Mouse (Mus musculus) olfactory bulb, adult 2 months (tissue): Measurements from ENCODE around the gene Morn1. TPM values are rescaled to one million over a fixed set of nuclear protein-coding genes. Genes with fewer than 3 reads are reported as not detected.

Experiments used
- H3K27ac ChIP-seq: fragments of 200-500 bp; 2 replicates; pipeline ENCODE4 v1.5.1; 2012; ENCODE audit warnings: low read depth, low read length; ENCODE audit not compliant: insufficient read depth
- H3K4me1 ChIP-seq: fragments of 200-500 bp; 2 replicates; pipeline ENCODE4 v1.6.1; 2012; ENCODE audit warnings: low read length; ENCODE audit not compliant: control insufficient read depth, insufficient read depth
- H3K4me3 ChIP-seq: fragments of 200-500 bp; 2 replicates; pipeline ENCODE4 v1.5.1; 2012; ENCODE audit warnings: mild to moderate bottlenecking, low read depth, low read length, moderate library complexity; ENCODE audit not compliant: insufficient read depth
- CTCF ChIP-seq: fragments of 200-500 bp; IDR thresholded peaks from 2 replicates; pipeline ENCODE4 v1.5.1; 2012; ENCODE audit warnings: low read depth, mild to moderate bottlenecking, low read length, moderate library complexity; ENCODE audit not compliant: insufficient read depth
- POLR2A ChIP-seq: fragments of 200-500 bp; IDR thresholded peaks from 2 replicates; pipeline ENCODE4 v1.6.1; 2012; ENCODE audit warnings: mild to moderate bottlenecking, low read depth, low read length, moderate library complexity; ENCODE audit not compliant: insufficient read depth
- WGBS: fragments of 180-500 bp; shearing (Covaris S2); methylation state at CpG from one replicate; pipeline ENCODE4 v1.1.7; 2018; 5-methylcytosine and 5-hydroxymethylcytosine counted together
- polyA plus RNA-seq: library from polyadenylated mRNA; stranded (reverse); fragments of >200 nt; gene quantifications from 2 replicates; pipeline ENCODE4 v1.2.4, GENCODE M21; 2012; ENCODE audit warnings: low replicate concordance; ENCODE audit not compliant: missing spikeins, insufficient read depth, insufficient read length

Morn1 gene
- polyA plus RNA-seq, 1 experiment: not detected

DNA sequence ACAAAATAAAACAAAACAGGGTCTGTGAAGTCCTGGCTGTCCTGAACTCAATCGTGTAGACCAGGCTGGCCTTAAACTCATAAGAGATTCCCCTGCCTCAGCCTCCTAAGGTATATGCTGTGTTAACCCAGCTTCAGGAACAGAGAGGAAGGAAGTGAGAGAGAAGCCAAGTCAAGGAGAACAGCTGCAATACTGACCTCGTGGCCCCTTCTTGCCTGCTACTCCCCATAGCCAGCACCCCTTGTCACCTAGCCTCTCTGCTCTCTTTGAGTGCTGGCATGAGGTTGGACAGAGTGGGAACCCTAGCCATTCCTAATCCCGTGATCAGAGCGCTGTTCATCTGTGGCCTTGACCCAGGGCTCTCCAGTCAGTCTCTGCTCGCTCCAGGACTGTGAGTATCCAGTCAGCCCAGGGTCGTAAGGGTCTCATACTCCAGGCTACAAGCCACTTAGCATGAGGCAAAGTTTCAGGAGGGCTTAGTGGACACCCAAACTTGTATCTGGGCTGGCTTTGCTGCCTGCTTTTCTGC lies 35.6 kb downstream of the Morn1 start:
- 61% methylated on average over 6 of the region's 6 CpGs for WGBS
- Histone ChIP-seq H3K4me3 (no peak overlapping the region), H3K27ac (peak overlapping the region; percentile 89), H3K4me1 (peaks cover 77% of the 10 kb centered on the region)
- TF ChIP-seq POLR2A (no peak), CTCF (no peak)

DNA sequence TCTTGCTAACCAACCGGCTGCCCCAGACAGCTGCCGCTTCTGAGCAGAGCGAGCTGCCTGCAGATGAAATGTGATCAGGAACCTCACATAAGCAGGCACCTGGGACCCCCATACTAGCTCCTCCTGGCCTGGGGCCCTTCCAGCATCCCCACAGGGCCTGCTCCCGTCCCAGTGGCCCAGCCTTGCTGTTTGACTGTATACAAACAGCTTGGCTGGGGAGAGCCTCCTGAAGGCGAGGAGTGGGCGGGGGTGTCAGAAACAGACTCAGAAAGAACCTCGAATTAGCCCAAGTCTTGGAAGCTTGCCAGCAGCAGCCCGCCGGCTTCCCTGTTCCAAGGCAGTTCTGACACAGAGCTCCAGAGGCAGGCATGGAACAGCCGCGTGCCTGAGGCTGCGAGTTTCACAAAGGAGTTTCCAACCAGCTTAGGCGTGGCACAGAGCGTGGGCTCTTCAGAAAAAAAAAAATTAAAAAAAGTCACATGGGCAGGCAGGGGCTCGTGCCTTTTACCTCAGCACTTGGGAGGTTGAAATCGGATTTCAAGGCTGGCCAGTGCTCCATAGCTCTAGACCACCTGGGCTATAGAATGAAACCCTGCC lies 36.2 kb downstream of the Morn1 start:
- TF ChIP-seq POLR2A (no peak), CTCF (no peak)
- H3K4me3 ChIP-seq: no peak overlapping the region
- H3K4me1 ChIP-seq: peaks cover 77% of the 10 kb centered on the region
- 7% methylated on average over 16 of the region's 16 CpGs for WGBS
- peak overlapping the region; percentile 95 for H3K27ac ChIP-seq

- peak overlapping the region; percentile 95 for H3K27ac ChIP-seq
- no peak for TF ChIP-seq CTCF
- TF ChIP-seq POLR2A: no peak
Observed at GRCm38 (mm10) chr4:155123868-155124534, 37.6 kb downstream of the Morn1 start.

DNA sequence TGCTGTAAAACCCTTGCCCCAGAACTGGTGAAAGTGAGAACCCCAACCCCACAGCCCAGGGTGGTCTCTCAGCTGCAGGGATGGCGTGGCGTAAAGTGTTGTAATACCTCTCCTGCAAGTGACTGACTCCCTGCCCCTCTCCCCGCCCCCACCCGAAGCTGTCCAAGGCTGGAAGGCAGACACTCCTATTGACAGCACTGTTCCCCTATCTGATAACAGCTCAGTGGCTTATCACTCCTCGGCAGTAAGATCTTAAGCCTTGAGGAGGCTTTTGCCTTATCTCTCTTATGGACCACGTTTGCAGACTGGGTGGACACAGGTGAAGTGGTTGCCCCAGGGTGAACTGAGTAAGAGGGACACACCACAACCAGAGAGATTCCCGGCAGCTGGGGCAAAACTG lies 38.9 kb downstream of the Morn1 start:
- TF ChIP-seq POLR2A (no peak), CTCF (no peak)
- WGBS: 85% methylated on average over 7 of the region's 7 CpGs
- peaks cover 85% of the 10 kb centered on the region for H3K4me1 ChIP-seq
- H3K27ac ChIP-seq: no peak overlapping the region
- H3K4me3 ChIP-seq: no peak overlapping the region

More at GRCm38 (mm10) chr4:155123868-155124534, 37.6 kb downstream of the Morn1 start:
- WGBS: 80% methylated on average over 9 of the region's 9 CpGs
- no peak overlapping the region for H3K4me3 ChIP-seq
- peaks cover 79% of the 10 kb centered on the region for H3K4me1 ChIP-seq

GRCm38 (mm10) chr4:155126194-155126593 lies 39.8 kb downstream of the Morn1 start:
- no peak overlapping the region for H3K27ac ChIP-seq
- no peak for TF ChIP-seq POLR2A
- TF ChIP-seq CTCF: no peak
- 97% methylated on average over 5 of the region's 5 CpGs for WGBS
- peaks cover 85% of the 10 kb centered on the region for H3K4me1 ChIP-seq
- H3K4me3 ChIP-seq: no peak overlapping the region

- H3K4me3 ChIP-seq: no peak overlapping the region
- peaks cover 84% of the 10 kb centered on the region for H3K4me1 ChIP-seq
- TF ChIP-seq POLR2A (no peak), CTCF (no peak)
- H3K27ac ChIP-seq: peak overlapping the region; percentile 7; the same call in 1 of the 2 replicates
- WGBS: 64% methylated on average over 7 of the region's 7 CpGs
Observed at GRCm38 (mm10) chr4:155126602-155127372, 40.4 kb downstream of the Morn1 start.

DNA sequence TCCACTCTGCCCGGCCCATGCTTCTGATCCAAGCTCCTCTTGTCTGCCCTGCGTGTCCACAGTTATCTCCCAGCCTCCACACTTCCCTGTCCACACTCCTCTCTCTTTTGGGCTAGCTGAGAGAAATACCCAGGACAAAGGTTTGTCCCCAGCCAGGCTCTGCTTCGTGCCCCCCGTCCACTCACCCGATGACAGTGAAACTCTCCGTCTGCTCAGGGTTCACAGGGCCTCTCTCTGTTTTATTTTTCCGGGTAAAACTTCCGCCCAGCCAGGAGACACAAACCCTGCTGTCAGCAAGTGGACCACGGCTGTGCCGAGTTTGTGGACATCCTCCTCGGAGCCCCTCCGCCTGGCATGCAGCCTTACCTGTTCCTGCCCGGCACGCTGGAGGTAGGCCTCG lies 42.0 kb downstream of the Morn1 start:
- WGBS: 94% methylated on average over 15 of the region's 15 CpGs
- no peak overlapping the region for H3K27ac ChIP-seq
- H3K4me3 ChIP-seq: no peak overlapping the region
- H3K4me1 ChIP-seq: peaks cover 85% of the 10 kb centered on the region
- TF ChIP-seq POLR2A: no peak
- TF ChIP-seq CTCF: no peak

GRCm38 (mm10) chr4:155129132-155129917 lies 42.9 kb downstream of the Morn1 start:
- TF ChIP-seq POLR2A: no peak
- no peak for TF ChIP-seq CTCF
- peak overlapping the region; percentile 88 for H3K27ac ChIP-seq
- peaks cover 86% of the 10 kb centered on the region for H3K4me1 ChIP-seq
- H3K4me3 ChIP-seq: no peak overlapping the region
- WGBS: 85% methylated on average over 10 of the region's 10 CpGs
